Mouse (Mus musculus): ENCODE data around the gene Lonrf2.

GRCm38 (mm10) chr1:38769920-38770319 is 66.6 kb downstream of the Lonrf2 start:
- TF ChIP-seq POLR2A (IDR thresholded peaks at IDR 0.05; ENCODE audit: low read depth, low read length) (no peak), CTCF (conservative IDR thresholded peaks at IDR 0.05; ENCODE audit: insufficient read depth, insufficient read length, low read depth, low read length) (peak; percentile 40; the same call in 1 of the 2 replicates)

All from kidney, adult 2 months (tissue).